Mouse (Mus musculus): ENCODE data around the gene Nampt.

- TF ChIP-seq CTCF (IDR thresholded peaks at IDR 0.05; ENCODE audit: low read depth, low read length) (no peak), POLR2A (IDR thresholded peaks at IDR 0.05; ENCODE audit: insufficient read depth, low read length) (no peak), EP300 (IDR thresholded peaks at IDR 0.05; ENCODE audit: insufficient read depth, low read depth, low read length) (no peak)
These were observed 71.1 kb downstream of the Nampt start for GRCm38 (mm10) chr12:32890455-32890854.
